Mouse (Mus musculus) limb, embryonic 14.5 days (tissue): Measurements from ENCODE around the gene Aldh18a1. TPM values are rescaled to one million over a fixed set of nuclear protein-coding genes. Genes with fewer than 3 reads are reported as not detected.

Experiments
- ATAC-seq: fragments of 200-750 bp; cut with Nextera tagmentation; 2 replicates; pipeline ENCODE4 v1.8.0; 2017; ENCODE audit warnings: low read depth, moderate number of reproducible peaks, moderate TSS enrichment; ENCODE audit not compliant: low FRiP score
- DNase-seq: peaks from one replicate; pipeline ENCODE4 v3.0.0-alpha.2; 2015; ENCODE audit warnings: low spot score
- H3K27ac ChIP-seq: fragments of 300-500 bp; sonication (generic); replicated peaks from 2 replicates; pipeline ENCODE4 v1.5.1; 2014; ENCODE audit warnings: low read depth, mild to moderate bottlenecking, low read length, moderate library complexity, mixed read lengths
- H3K27me3 ChIP-seq: fragments of 300-500 bp; sonication (generic); 2 replicates; pipeline ENCODE4 v1.6.1; 2014; ENCODE audit warnings: low read length, mixed read lengths; ENCODE audit not compliant: control insufficient read depth, insufficient read depth
- H3K36me3 ChIP-seq: fragments of 300-500 bp; sonication (generic); 2 replicates; pipeline ENCODE4 v1.6.1; 2014; ENCODE audit warnings: mild to moderate bottlenecking, low read length, moderate library complexity, mixed read lengths; ENCODE audit not compliant: control insufficient read depth, insufficient read depth
- H3K4me1 ChIP-seq: fragments of 300-500 bp; sonication (generic); 2 replicates; pipeline ENCODE4 v1.6.1; 2014; ENCODE audit warnings: antibody characterized with exemption, low read length, mixed read lengths; ENCODE audit not compliant: control insufficient read depth, insufficient read depth
- H3K4me2 ChIP-seq: fragments of 300-500 bp; sonication (generic); replicated peaks from 2 replicates; pipeline ENCODE4 v1.6.1; 2014; ENCODE audit warnings: low read depth, mild to moderate bottlenecking, low read length, moderate library complexity; ENCODE audit not compliant: severe bottlenecking
- H3K4me3 ChIP-seq: fragments of 300-500 bp; sonication (generic); replicated peaks from 2 replicates; pipeline ENCODE4 v1.5.1; 2014; ENCODE audit warnings: low read length
- H3K9ac ChIP-seq: fragments of 300-500 bp; sonication (generic); 2 replicates; pipeline ENCODE4 v1.6.1; 2014; ENCODE audit warnings: mild to moderate bottlenecking, low read depth, low read length, moderate library complexity; ENCODE audit not compliant: severe bottlenecking
- H3K9me3 ChIP-seq: fragments of 300-500 bp; sonication (generic); 2 replicates; pipeline ENCODE4 v1.6.1; 2016; ENCODE audit warnings: low read length; ENCODE audit not compliant: control insufficient read depth
- POLR2A ChIP-seq: fragments of 200-500 bp; IDR thresholded peaks from 2 replicates; pipeline ENCODE4 v1.8.0; 2012; ENCODE audit warnings: inconsistent platforms, mild to moderate bottlenecking, moderate library complexity, borderline replicate concordance; ENCODE audit not compliant: insufficient read depth, insufficient read length; ENCODE audit errors: extremely low read depth
- WGBS: fragments of 180-500 bp; shearing (Covaris S2); extraction: QIAGEN DNeasy Blood & Tissue Kit; methylation state at CpG from one replicate; pipeline ENCODE4 v1.1.7; 2014; 5-methylcytosine and 5-hydroxymethylcytosine counted together
- polyA plus RNA-seq, 2 experiments: library from polyadenylated mRNA; depleted of rRNA in 1 of 2; stranded (reverse) in 1 of 2; unstranded in 1 of 2; fragments of >200 nt; fragmentation: Nextera tagmentation in 1 of 2; extraction: Ambion mirVana in 1 of 2; gene quantifications; 2 replicates each; pipeline versions ENCODE4 v1.2.1 to v1.2.3; 2012 to 2014

Aldh18a1 gene
- polyA plus RNA-seq, 2 experiments: 65.3 to 79.8 TPM

DNA sequence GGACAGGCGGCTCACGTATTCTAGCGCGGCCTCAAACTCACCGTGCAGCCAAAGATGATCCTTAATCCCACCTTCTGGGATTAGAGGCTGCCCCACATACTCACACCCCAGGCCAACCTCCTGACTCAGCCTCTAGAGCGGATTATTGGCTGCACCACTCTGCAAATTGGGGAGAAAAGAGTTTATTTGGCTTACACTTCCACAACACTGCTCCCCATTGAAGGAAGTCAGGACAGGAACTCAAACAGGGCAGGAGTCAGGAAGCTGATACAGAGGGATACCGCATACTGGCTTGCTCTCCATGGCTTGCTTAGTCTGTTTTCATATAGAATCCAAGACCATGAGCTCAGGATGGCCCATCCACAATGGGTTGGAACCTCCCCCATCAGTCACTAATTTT, 73.9 kb downstream of the Aldh18a1 start:
- Histone ChIP-seq H3K4me3 (no peak overlapping the region), H3K27me3 (no peaks in the 10 kb centered on the region), H3K36me3 (no peaks in the 10 kb centered on the region), H3K4me1 (peaks cover 17% of the 10 kb centered on the region; the same call in 1 of the 2 replicates), H3K4me2 (no peak overlapping the region; the same call in 1 of the 2 replicates), H3K9ac (no peak overlapping the region), H3K27ac (no peak overlapping the region), H3K9me3 (no peaks in the 10 kb centered on the region)
- DNase-seq (no peak), ATAC-seq (no peak)
- 84% methylated on average over 7 of the region's 7 CpGs for WGBS
- no peak for TF ChIP-seq POLR2A

DNA sequence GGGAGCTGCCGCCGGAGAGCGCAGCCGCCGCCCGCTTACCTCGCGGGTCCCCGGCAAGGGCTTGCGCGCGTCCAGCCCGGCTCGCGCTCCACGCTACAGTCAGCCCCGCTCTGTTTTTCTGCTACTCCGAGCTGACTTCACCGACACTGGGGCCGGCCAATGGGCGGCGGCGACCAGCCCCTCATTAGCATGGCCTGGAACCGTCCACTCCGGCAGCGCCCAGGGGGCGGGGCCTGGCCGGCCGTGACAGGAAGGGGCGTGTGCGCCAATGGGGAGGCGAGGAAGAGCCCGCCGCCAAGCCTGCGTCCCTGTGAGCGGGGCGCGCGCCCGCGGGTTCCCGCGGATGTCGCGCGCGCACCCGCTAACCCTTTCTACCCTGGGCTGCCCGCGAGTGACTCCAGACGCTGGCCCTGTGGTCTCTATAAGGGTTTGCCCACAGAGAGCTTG, 74.6 kb downstream of the Aldh18a1 start, which contains the start of gene Sorbs1:
TSS of gene Sorbs1 (minus strand) at position 148 of the 447 bp plus-strand sequence.
- H3K27me3 ChIP-seq: no peaks in the 10 kb centered on the region
- peak within 1 kb of the TSS; percentile 73 for H3K9ac ChIP-seq
- peak; percentile 99 for ATAC-seq
- peak within 1 kb of the TSS; percentile 82 for H3K4me3 ChIP-seq
- peak within 1 kb of the TSS; percentile 88 for H3K27ac ChIP-seq
- H3K4me2 ChIP-seq: peak within 1 kb of the TSS; percentile 88
- no peaks in the 10 kb centered on the region for H3K9me3 ChIP-seq
- no peaks in the 10 kb centered on the region for H3K36me3 ChIP-seq
- no peak; the same call in 1 of the 2 replicates for TF ChIP-seq POLR2A
- under 1% methylated on average over 45 of the region's 51 CpGs for WGBS
- H3K4me1 ChIP-seq: peaks cover 13% of the 10 kb centered on the region; the same call in 1 of the 2 replicates
- DNase-seq: peak; percentile 95

DNA sequence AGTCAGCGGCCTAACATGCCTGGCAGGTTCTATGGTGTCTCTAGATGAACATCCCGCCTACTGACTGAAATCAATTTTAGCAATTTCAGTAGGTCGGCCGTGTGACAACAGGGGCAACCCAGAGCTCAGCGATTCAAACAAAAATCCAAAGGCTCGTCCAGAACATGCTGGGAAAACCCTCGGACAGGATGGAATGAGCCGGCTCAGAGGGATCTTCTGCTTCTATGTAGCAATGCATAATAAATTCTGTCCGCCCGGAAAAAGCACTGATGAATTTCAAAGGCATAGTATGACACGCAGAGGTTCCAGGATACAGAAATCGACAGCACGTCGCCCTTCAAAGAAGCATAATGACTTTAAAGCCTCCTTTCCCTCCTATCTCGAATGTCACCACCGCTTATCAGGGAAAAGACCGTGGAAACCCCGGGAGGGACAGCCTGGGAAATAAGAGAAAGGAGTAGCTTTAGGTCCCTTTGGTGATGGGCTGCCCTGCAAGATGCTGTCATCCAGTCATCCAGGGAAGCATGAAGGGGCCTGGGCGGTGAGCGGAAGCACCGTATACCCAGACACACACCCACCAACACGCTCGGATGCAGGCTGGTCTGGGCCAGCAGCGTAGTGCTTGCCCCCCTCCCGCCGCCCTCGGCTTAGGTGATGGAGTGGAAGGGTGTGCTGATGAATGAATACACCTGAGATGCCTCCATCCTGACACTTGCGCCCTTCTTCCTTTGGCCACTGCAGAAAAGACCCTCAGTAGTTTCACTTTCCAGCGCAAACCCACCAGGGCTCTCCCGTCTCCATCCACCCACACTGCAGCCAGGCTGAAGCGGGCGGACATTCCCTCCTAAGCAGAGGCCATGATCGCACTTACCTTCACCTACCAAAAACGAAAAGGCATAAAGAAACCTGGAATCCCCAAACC, 75.5 kb downstream of the Aldh18a1 start:
- peak overlapping the region; percentile 88 for H3K27ac ChIP-seq
- peak overlapping the region; percentile 73 for H3K9ac ChIP-seq
- peaks cover 13% of the 10 kb centered on the region; the same call in 1 of the 2 replicates for H3K4me1 ChIP-seq
- DNase-seq: no peak
- peak overlapping the region; percentile 82 for H3K4me3 ChIP-seq
- H3K4me2 ChIP-seq: peak overlapping the region; percentile 88
- no peaks in the 10 kb centered on the region for H3K27me3 ChIP-seq
- ATAC-seq: peak; percentile 14
- WGBS: under 1% methylated on average over 33 of the region's 34 CpGs
- TF ChIP-seq POLR2A: no peak
- no peaks in the 10 kb centered on the region for H3K9me3 ChIP-seq
- no peaks in the 10 kb centered on the region for H3K36me3 ChIP-seq

DNA sequence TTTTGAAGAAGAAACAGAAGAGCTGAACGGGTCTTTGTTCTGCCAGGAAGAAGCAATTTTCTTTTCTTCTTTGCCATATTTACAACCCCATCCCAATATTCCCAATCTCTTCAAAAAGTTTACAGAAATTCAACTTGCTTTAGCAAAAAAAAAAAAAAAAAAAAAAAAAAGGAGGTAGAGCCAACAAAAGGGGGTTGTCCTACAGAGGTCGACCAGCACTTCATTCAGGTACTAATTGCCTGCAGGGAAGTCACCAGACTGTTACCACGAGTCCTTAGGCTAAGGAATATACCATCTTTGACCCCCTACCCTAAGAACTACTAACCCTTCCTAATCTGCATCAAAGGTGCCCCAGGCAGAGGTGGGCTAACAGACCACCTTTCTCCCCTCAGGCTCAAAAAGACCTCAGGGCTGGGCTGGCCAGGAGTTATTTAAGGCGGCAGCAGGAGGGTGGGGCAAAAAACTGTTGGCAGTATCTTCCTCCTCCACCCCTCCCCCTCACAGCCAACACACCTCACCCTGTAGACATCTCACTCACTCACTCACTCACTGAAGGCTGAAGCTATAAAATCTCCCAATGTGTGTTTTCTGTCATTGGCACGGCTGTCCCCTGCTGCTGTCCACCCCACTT, 76.5 kb downstream of the Aldh18a1 start:
- H3K4me1 ChIP-seq: peaks cover 13% of the 10 kb centered on the region; the same call in 1 of the 2 replicates
- H3K9ac ChIP-seq: 0 out of 2 replicates have a peak overlapping the region, but pooled peaks have one; percentile 73
- H3K36me3 ChIP-seq: no peaks in the 10 kb centered on the region
- H3K9me3 ChIP-seq: no peaks in the 10 kb centered on the region
- peak overlapping the region; percentile 88 for H3K4me2 ChIP-seq
- ATAC-seq (no peak), DNase-seq (no peak)
- no peak for TF ChIP-seq POLR2A
- H3K4me3 ChIP-seq: peak overlapping the region; percentile 82
- H3K27ac ChIP-seq: no peak overlapping the region
- 14% methylated on average over 5 of the region's 5 CpGs for WGBS
- no peaks in the 10 kb centered on the region for H3K27me3 ChIP-seq

DNA sequence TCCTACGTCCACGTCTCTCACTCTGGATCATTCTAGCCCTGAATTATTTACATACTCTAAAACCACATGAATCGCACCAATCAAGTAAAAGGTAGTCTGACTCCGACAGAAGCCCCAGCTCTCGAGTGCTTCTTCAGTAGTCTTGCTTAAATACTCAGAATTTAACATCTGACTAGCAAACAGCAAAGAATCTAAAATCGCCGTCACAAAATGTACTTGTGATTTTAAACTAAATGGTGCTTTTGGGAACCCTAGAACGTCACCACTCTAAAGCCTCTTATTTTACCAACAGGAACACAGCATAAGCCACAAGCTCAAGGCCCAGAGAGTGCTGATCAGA, 77.2 kb downstream of the Aldh18a1 start:
- Histone ChIP-seq H3K27me3 (no peaks in the 10 kb centered on the region), H3K9me3 (no peaks in the 10 kb centered on the region), H3K36me3 (no peaks in the 10 kb centered on the region), H3K27ac (no peak overlapping the region), H3K4me3 (no peak overlapping the region), H3K9ac (no peak overlapping the region), H3K4me2 (peak overlapping the region; percentile 4; the same call in 1 of the 2 replicates), H3K4me1 (peaks cover 13% of the 10 kb centered on the region; the same call in 1 of the 2 replicates)
- TF ChIP-seq POLR2A: no peak
- ATAC-seq (no peak), DNase-seq (no peak)
- WGBS: 68% methylated on average over 8 of the region's 8 CpGs
